Mouse (Mus musculus) liver, adult 2 months (tissue): ENCODE data around the gene Gm28635.

ENCODE experiments used
- CTCF ChIP-seq: fragments of 200-500 bp; IDR thresholded peaks from 2 replicates; pipeline ENCODE4 v1.5.1; 2011; ENCODE audit warnings: low read depth, low read length, control low read depth
- POLR2A ChIP-seq: fragments of 200-500 bp; IDR thresholded peaks from 2 replicates; pipeline ENCODE4 v1.6.1; 2011; ENCODE audit warnings: low read length, control low read depth; ENCODE audit not compliant: insufficient read depth; ENCODE audit errors: extremely low read depth

DNA sequence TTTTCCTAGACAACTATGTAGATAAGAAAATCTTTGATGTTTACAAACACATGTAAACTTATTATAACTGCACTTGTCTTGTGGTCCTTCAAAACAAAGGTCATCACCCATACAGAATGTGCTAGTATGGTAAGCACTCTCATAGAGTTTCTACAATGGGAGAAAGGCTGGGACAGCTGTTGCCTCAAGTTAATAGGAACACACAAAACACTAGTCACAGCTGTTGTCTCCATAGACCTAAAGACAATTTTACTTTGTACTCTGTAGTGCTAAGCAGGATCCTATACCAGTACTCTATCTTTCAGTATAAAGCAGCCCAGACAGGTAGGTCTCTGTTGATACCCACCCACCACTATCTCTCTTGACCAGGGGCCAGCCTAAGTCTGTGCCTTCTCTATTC, 37.0 kb downstream of the Gm28635 start:
- no peak for TF ChIP-seq CTCF
- TF ChIP-seq POLR2A = no peak
